Mouse (Mus musculus) lung, embryonic 14.5 days (tissue): Measurements from ENCODE around the gene Phf5a. TPM values are rescaled to one million over a fixed set of nuclear protein-coding genes. Genes with fewer than 3 reads are reported as not detected.

Source experiments
- ATAC-seq: fragments of 200-750 bp; cut with Nextera tagmentation; 2 replicates; pipeline ENCODE4 v1.8.0; 2017; ENCODE audit warnings: mild to moderate bottlenecking, moderate TSS enrichment, moderate library complexity; ENCODE audit not compliant: insufficient read depth
- DNase-seq: peaks from one replicate; pipeline ENCODE4 v3.0.0-alpha.2; 2015
- H3K27ac ChIP-seq: fragments of 300-500 bp; sonication (generic); 2 replicates; pipeline ENCODE4 v1.5.1; 2014; ENCODE audit warnings: low read depth, mild to moderate bottlenecking, moderate library complexity
- H3K27me3 ChIP-seq: fragments of 300-500 bp; sonication (generic); 2 replicates; pipeline ENCODE4 v1.6.1; 2014; ENCODE audit warnings: low read length, control low read depth; ENCODE audit not compliant: insufficient read depth
- H3K36me3 ChIP-seq: fragments of 300-500 bp; sonication (generic); 2 replicates; pipeline ENCODE4 v1.6.1; 2014; ENCODE audit warnings: control low read depth; ENCODE audit not compliant: insufficient read depth
- H3K4me1 ChIP-seq: fragments of 300-500 bp; sonication (generic); 2 replicates; pipeline ENCODE4 v1.6.1; 2014; ENCODE audit warnings: antibody characterized with exemption, control low read depth; ENCODE audit not compliant: insufficient read depth
- H3K4me2 ChIP-seq: fragments of 300-500 bp; sonication (generic); 2 replicates; pipeline ENCODE4 v1.6.1; 2014; ENCODE audit warnings: mild to moderate bottlenecking
- H3K4me3 ChIP-seq: fragments of 300-500 bp; sonication (generic); 2 replicates; pipeline ENCODE4 v1.5.1; 2014; ENCODE audit warnings: low read depth, low read length
- H3K9ac ChIP-seq: fragments of 300-500 bp; sonication (generic); 2 replicates; pipeline ENCODE4 v1.6.1; 2014
- H3K9me3 ChIP-seq: fragments of 300-500 bp; sonication (generic); 2 replicates; pipeline ENCODE4 v1.6.1; 2016; ENCODE audit warnings: low read depth, low read length, control low read depth
- CTCF ChIP-seq: IDR thresholded peaks from 2 replicates; pipeline ENCODE4 v1.5.1; 2016; ENCODE audit warnings: antibody characterized with exemption, low read depth
- WGBS: fragments of 180-500 bp; shearing (Covaris S2); extraction: QIAGEN DNeasy Blood & Tissue Kit; methylation state at CpG from one replicate; pipeline ENCODE4 v1.1.7; 2014; 5-methylcytosine and 5-hydroxymethylcytosine counted together
- polyA plus RNA-seq: library from polyadenylated mRNA; unstranded; fragments of >200 nt; fragmentation: Nextera tagmentation; extraction: Ambion mirVana; gene quantifications from 2 replicates; pipeline ENCODE4 v1.2.1, GENCODE M21; 2014

Gene Phf5a
- polyA plus RNA-seq, result 211 and 220 TPM in 2 replicates

GRCm38 (mm10) chr15:81871604-81872261, at the start of gene Phf5a:
Gene Phf5a (minus strand): TSS chr15:81871911.
- Histone ChIP-seq H3K36me3 (peaks cover 43% of the 10 kb centered on the region), H3K4me3 (peak within 1 kb of the TSS; percentile 93), H3K4me1 (peaks cover 7% of the 10 kb centered on the region; the same call in 1 of the 2 replicates), H3K27me3 (no peaks in the 10 kb centered on the region), H3K4me2 (peak within 1 kb of the TSS; percentile 93), H3K9me3 (no peaks in the 10 kb centered on the region), H3K9ac (peak within 1 kb of the TSS; percentile 82), H3K27ac (peak within 1 kb of the TSS; percentile 97)
- ATAC-seq (peak; percentile 89), DNase-seq (peak; percentile 99)
- WGBS, result under 1% methylated on average over 30 of the region's 30 CpGs
- TF ChIP-seq CTCF, result no peak

- Histone ChIP-seq H3K4me3 (no peak overlapping the region), H3K9me3 (no peaks in the 10 kb centered on the region), H3K4me2 (no peak overlapping the region), H3K27me3 (no peaks in the 10 kb centered on the region), H3K27ac (no peak overlapping the region), H3K9ac (no peak overlapping the region), H3K4me1 (no peaks in the 10 kb centered on the region), H3K36me3 (peaks cover 27% of the 10 kb centered on the region)
- 69% methylated on average over 5 of the region's 5 CpGs for WGBS
- ATAC-seq, result no peak
- no peak for DNase-seq
- TF ChIP-seq CTCF, result no peak
These were observed 49.5 kb upstream of the Phf5a start for GRCm38 (mm10) chr15:81921255-81921654.

- DNase-seq (no peak), ATAC-seq (no peak)
- Histone ChIP-seq H3K4me3 (no peak overlapping the region), H3K4me1 (no peaks in the 10 kb centered on the region), H3K9ac (no peak overlapping the region), H3K36me3 (peaks cover 33% of the 10 kb centered on the region), H3K27me3 (no peaks in the 10 kb centered on the region), H3K9me3 (no peaks in the 10 kb centered on the region), H3K27ac (no peak overlapping the region), H3K4me2 (no peak overlapping the region)
- TF ChIP-seq CTCF, result no peak
- 84% methylated on average over 10 of the region's 10 CpGs for WGBS
These were observed 49.0 kb upstream of the Phf5a start for GRCm38 (mm10) chr15:81920546-81921217.

- no peak overlapping the region for H3K4me2 ChIP-seq
- no peak overlapping the region for H3K27ac ChIP-seq
- no peak for TF ChIP-seq CTCF
- H3K4me3 ChIP-seq, result no peak overlapping the region
- peaks cover 49% of the 10 kb centered on the region for H3K36me3 ChIP-seq
- no peaks in the 10 kb centered on the region for H3K9me3 ChIP-seq
- no peaks in the 10 kb centered on the region for H3K27me3 ChIP-seq
- no peaks in the 10 kb centered on the region for H3K4me1 ChIP-seq
- DNase-seq (no peak), ATAC-seq (no peak)
- 77% methylated on average over 5 of the region's 5 CpGs for WGBS
- no peak overlapping the region for H3K9ac ChIP-seq
These were observed 47.4 kb upstream of the Phf5a start for GRCm38 (mm10) chr15:81919062-81919461.

DNA sequence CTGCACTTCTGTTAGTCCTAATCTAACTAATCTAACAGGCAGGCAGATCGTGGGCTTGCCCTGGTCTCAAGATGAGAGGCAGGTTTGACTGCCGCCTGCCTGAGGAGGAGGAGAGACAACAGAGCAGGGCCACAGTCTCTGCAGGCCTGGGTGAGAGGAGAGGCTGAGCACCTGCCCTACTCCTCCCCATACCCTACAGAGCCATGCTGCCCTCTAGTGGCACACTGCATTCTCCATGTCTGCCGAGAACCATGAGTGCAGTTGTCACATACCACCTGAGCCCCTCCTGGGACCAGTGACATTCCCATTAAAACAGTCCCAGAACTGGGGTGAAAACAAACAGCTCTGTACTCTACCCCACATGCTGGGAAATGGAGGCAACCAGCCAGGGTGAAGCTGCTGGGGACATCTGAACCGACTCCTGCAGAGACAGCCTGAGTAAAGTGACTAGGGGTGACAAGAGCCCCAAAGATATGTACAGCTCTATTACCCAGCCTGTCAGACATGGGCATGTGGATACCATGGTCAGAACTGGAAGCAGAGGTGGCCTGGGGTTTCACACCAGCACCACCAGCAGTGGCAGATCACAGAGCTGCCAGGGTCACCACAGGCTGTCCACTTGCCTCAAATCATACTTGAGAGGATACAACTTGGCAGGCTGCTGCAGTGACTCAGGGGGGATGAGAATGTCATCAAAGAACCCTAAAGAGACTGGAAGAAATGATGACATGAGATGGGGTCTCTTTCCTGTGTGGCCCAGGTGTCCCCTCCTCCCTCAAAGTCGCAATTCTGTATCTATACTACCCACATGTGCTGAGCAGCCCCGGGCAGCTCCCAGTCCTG, 46.1 kb upstream of the Phf5a start:
- Histone ChIP-seq H3K4me2 (no peak overlapping the region), H3K4me3 (no peak overlapping the region), H3K4me1 (no peaks in the 10 kb centered on the region), H3K27me3 (no peaks in the 10 kb centered on the region), H3K9ac (no peak overlapping the region), H3K9me3 (no peaks in the 10 kb centered on the region), H3K27ac (no peak overlapping the region), H3K36me3 (peaks cover 55% of the 10 kb centered on the region)
- peak; percentile 90 for TF ChIP-seq CTCF
- peak; percentile 78 for DNase-seq
- 46% methylated on average over 6 of the region's 6 CpGs for WGBS
- ATAC-seq, result peak; percentile 39; the same call in 1 of the 2 replicates

GRCm38 (mm10) chr15:81917201-81917600, 45.5 kb upstream of the Phf5a start:
- H3K36me3 ChIP-seq, result peaks cover 61% of the 10 kb centered on the region

GRCm38 (mm10) chr15:81915663-81916062, 44.0 kb upstream of the Phf5a start:
- H3K27me3 ChIP-seq, result no peaks in the 10 kb centered on the region
- peaks cover 76% of the 10 kb centered on the region for H3K36me3 ChIP-seq
- no peaks in the 10 kb centered on the region for H3K9me3 ChIP-seq
- no peak overlapping the region for H3K4me2 ChIP-seq
- H3K4me3 ChIP-seq, result no peak overlapping the region
- WGBS, result 58% methylated on average over 5 of the region's 5 CpGs
- H3K9ac ChIP-seq, result no peak overlapping the region
- H3K27ac ChIP-seq, result no peak overlapping the region
- DNase-seq, result no peak
- ATAC-seq, result no peak
- no peak for TF ChIP-seq CTCF
- no peaks in the 10 kb centered on the region for H3K4me1 ChIP-seq

More at GRCm38 (mm10) chr15:81917201-81917600, 45.5 kb upstream of the Phf5a start:
- H3K4me3 ChIP-seq, result no peak overlapping the region
- no peak for ATAC-seq
- TF ChIP-seq CTCF, result no peak
- H3K27me3 ChIP-seq, result no peaks in the 10 kb centered on the region
- H3K4me1 ChIP-seq, result no peaks in the 10 kb centered on the region
- no peak overlapping the region for H3K9ac ChIP-seq
- WGBS, result 85% methylated on average over 12 of the region's 12 CpGs
- H3K9me3 ChIP-seq, result no peaks in the 10 kb centered on the region
- no peak overlapping the region for H3K27ac ChIP-seq
- no peak for DNase-seq
- no peak overlapping the region for H3K4me2 ChIP-seq
